Mouse (Mus musculus) limb, embryonic 14.5 days (tissue): ENCODE measurements around the gene Grb2. TPM values are rescaled to one million over a fixed set of nuclear protein-coding genes. Genes with fewer than 3 reads are reported as not detected.

ENCODE experiments used
- ATAC-seq: fragments of 200-750 bp; cut with Nextera tagmentation; 2 replicates; pipeline ENCODE4 v1.8.0; 2017; ENCODE audit warnings: low read depth, moderate number of reproducible peaks, moderate TSS enrichment; ENCODE audit not compliant: low FRiP score
- DNase-seq: peaks from one replicate; pipeline ENCODE4 v3.0.0-alpha.2; 2015; ENCODE audit warnings: low spot score
- H3K27ac ChIP-seq: fragments of 300-500 bp; sonication (generic); replicated peaks from 2 replicates; pipeline ENCODE4 v1.5.1; 2014; ENCODE audit warnings: low read depth, mild to moderate bottlenecking, low read length, moderate library complexity, mixed read lengths
- H3K27me3 ChIP-seq: fragments of 300-500 bp; sonication (generic); 2 replicates; pipeline ENCODE4 v1.6.1; 2014; ENCODE audit warnings: low read length, mixed read lengths; ENCODE audit not compliant: control insufficient read depth, insufficient read depth
- H3K36me3 ChIP-seq: fragments of 300-500 bp; sonication (generic); 2 replicates; pipeline ENCODE4 v1.6.1; 2014; ENCODE audit warnings: mild to moderate bottlenecking, low read length, moderate library complexity, mixed read lengths; ENCODE audit not compliant: control insufficient read depth, insufficient read depth
- H3K4me1 ChIP-seq: fragments of 300-500 bp; sonication (generic); 2 replicates; pipeline ENCODE4 v1.6.1; 2014; ENCODE audit warnings: antibody characterized with exemption, low read length, mixed read lengths; ENCODE audit not compliant: control insufficient read depth, insufficient read depth
- H3K4me2 ChIP-seq: fragments of 300-500 bp; sonication (generic); replicated peaks from 2 replicates; pipeline ENCODE4 v1.6.1; 2014; ENCODE audit warnings: low read depth, mild to moderate bottlenecking, low read length, moderate library complexity; ENCODE audit not compliant: severe bottlenecking
- H3K4me3 ChIP-seq: fragments of 300-500 bp; sonication (generic); replicated peaks from 2 replicates; pipeline ENCODE4 v1.5.1; 2014; ENCODE audit warnings: low read length
- H3K9ac ChIP-seq: fragments of 300-500 bp; sonication (generic); 2 replicates; pipeline ENCODE4 v1.6.1; 2014; ENCODE audit warnings: mild to moderate bottlenecking, low read depth, low read length, moderate library complexity; ENCODE audit not compliant: severe bottlenecking
- H3K9me3 ChIP-seq: fragments of 300-500 bp; sonication (generic); 2 replicates; pipeline ENCODE4 v1.6.1; 2016; ENCODE audit warnings: low read length; ENCODE audit not compliant: control insufficient read depth
- POLR2A ChIP-seq: fragments of 200-500 bp; IDR thresholded peaks from 2 replicates; pipeline ENCODE4 v1.8.0; 2012; ENCODE audit warnings: inconsistent platforms, mild to moderate bottlenecking, moderate library complexity, borderline replicate concordance; ENCODE audit not compliant: insufficient read depth, insufficient read length; ENCODE audit errors: extremely low read depth
- WGBS: fragments of 180-500 bp; shearing (Covaris S2); extraction: QIAGEN DNeasy Blood & Tissue Kit; methylation state at CpG from one replicate; pipeline ENCODE4 v1.1.7; 2014; 5-methylcytosine and 5-hydroxymethylcytosine counted together
- polyA plus RNA-seq, 2 experiments: library from polyadenylated mRNA; depleted of rRNA in 1 of 2; stranded (reverse) in 1 of 2; unstranded in 1 of 2; fragments of >200 nt; fragmentation: Nextera tagmentation in 1 of 2; extraction: Ambion mirVana in 1 of 2; gene quantifications; 2 replicates each; pipeline versions ENCODE4 v1.2.1 to v1.2.3; 2012 to 2014

Grb2 gene
- polyA plus RNA-seq, 2 experiments: 58.0 to 61.5 TPM

DNA sequence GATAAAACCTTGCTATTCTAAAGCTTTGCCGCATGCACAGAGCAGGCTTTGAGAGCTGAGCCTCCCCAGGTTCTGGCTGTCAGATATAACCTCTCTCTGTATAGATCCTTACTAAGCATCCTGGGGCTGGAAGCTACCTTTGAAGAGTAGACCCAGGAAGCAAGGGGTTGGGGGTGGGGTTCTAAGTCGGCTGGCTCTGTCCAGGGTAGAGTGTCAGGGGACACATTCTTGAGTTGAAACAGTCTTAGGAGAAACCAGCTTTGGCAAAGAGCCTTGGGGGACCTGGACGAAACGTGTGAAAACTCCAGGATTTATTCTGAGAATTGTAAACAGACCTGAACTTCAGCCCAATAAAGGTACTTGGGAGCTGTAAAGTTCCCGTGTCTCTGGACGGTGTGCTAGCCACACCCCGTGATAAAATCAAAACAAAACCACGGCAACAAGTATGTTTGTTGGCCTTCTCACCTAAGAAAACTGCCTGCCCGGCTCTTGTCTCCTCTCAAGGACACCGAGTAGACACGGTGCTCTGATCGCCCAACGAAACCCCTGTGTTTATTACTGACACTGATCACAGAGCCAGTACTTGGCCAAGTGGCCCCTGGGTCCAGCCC is 30.0 kb upstream of the Grb2 start:
- H3K9ac ChIP-seq: no peak overlapping the region
- DNase-seq (no peak), ATAC-seq (peak; percentile 43)
- no peak for TF ChIP-seq POLR2A
- H3K4me3 ChIP-seq: no peak overlapping the region
- H3K4me2 ChIP-seq: no peak overlapping the region
- H3K4me1 ChIP-seq: no peaks in the 10 kb centered on the region
- no peak overlapping the region for H3K27ac ChIP-seq
- no peaks in the 10 kb centered on the region for H3K27me3 ChIP-seq
- H3K36me3 ChIP-seq: no peaks in the 10 kb centered on the region
- no peaks in the 10 kb centered on the region for H3K9me3 ChIP-seq
- WGBS: 32% methylated on average over 13 of the region's 13 CpGs

DNA sequence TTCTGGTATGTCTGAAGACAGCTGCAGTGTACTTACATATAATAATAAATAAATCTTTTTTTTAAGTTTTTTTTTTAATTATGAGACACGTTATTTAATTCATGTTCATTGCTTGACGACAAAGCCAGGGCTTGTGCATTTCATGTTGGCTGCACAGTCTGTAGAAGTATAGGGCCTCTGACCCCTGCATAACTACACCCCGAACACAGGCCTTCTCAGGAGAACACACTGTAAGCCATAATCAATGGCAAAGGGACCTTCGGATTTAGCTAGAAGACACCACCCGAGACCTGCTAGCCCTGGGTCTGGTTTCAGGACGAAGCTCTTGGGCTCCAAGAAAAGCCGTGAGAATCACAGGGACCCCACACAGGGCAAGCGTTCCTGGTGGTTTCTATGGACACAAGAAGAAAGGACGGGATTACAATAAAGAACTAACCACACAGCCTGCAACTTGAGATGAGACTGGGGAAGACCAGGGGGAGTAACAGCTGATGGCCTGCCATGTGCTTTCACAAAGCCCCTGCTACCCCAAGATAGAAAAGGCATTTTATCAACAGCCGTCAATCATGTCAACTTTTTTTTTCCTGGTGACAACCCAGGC is 29.3 kb upstream of the Grb2 start:
- Histone ChIP-seq H3K4me2 (no peak overlapping the region), H3K27me3 (no peaks in the 10 kb centered on the region), H3K4me3 (no peak overlapping the region), H3K36me3 (no peaks in the 10 kb centered on the region), H3K9me3 (no peaks in the 10 kb centered on the region), H3K9ac (no peak overlapping the region), H3K27ac (no peak overlapping the region), H3K4me1 (no peaks in the 10 kb centered on the region)
- DNase-seq (peak; percentile 22), ATAC-seq (peak; percentile 69)
- WGBS: 68% methylated on average over 10 of the region's 10 CpGs
- no peak for TF ChIP-seq POLR2A

DNA sequence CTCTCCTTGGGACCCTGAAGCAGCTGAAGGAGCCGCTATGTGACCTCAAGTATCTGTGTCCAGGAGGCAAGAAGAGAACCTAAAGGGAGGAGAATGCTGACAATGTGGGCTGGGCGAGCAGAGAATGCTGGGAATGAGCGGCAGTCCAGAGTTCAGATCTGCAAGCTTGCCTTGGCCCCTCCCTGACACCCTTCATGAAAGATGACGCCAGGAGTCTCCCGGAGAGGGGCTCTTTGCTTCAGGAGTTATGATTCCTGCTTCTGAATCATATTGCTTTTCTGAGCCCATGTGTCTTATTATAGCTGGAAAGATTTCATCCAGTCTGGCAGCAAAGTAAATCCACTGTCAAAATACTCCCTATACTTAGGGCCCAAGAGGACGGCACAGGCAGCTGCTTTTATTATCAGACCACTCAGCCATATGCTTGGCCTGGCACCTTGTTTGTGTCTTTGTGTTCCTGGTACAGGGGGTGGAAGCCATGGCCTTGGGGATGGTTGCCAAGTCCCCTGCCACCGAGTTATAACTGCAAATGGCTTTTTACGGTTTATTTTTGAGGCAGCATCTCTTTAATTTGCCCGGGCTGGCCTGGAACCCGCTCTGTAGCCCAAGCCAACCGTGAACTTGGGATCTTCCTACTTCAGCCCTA is 25.8 kb upstream of the Grb2 start:
- peak; percentile 32 for DNase-seq
- Histone ChIP-seq H3K4me1 (no peaks in the 10 kb centered on the region), H3K27me3 (no peaks in the 10 kb centered on the region), H3K9ac (no peak overlapping the region), H3K27ac (no peak overlapping the region), H3K4me2 (no peak overlapping the region), H3K36me3 (no peaks in the 10 kb centered on the region), H3K9me3 (no peaks in the 10 kb centered on the region), H3K4me3 (no peak overlapping the region)
- TF ChIP-seq POLR2A: no peak
- WGBS: 53% methylated on average over 11 of the region's 11 CpGs
- no peak for ATAC-seq

DNA sequence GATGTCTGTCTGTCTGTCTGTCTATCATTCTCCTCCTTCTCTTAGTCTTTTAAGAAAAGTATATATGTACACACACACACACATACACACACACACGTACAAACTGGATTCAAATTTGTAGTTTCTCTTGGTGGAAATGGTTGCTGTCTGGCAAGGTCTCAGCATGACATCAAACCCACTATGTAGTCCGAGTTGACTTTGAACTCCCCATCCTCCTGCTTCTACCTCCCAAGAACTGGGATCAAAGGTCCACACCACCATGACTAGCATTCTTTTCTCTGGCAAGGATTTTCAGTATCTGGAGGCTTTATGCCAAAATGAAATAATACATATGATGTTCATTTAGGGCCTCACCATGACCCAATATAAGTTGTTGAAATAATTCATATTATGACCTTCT is 14.8 kb upstream of the Grb2 start:
- Histone ChIP-seq H3K4me3 (no peak overlapping the region), H3K9me3 (no peaks in the 10 kb centered on the region), H3K9ac (no peak overlapping the region), H3K4me2 (no peak overlapping the region), H3K4me1 (no peaks in the 10 kb centered on the region; the same call in 1 of the 2 replicates), H3K27me3 (no peaks in the 10 kb centered on the region), H3K27ac (peak overlapping the region; percentile 40; the same call in 1 of the 2 replicates), H3K36me3 (no peaks in the 10 kb centered on the region)
- no peak for ATAC-seq
- no peak for DNase-seq
- TF ChIP-seq POLR2A: no peak
- WGBS: 80% methylated on average over 2 of the region's 2 CpGs

DNA sequence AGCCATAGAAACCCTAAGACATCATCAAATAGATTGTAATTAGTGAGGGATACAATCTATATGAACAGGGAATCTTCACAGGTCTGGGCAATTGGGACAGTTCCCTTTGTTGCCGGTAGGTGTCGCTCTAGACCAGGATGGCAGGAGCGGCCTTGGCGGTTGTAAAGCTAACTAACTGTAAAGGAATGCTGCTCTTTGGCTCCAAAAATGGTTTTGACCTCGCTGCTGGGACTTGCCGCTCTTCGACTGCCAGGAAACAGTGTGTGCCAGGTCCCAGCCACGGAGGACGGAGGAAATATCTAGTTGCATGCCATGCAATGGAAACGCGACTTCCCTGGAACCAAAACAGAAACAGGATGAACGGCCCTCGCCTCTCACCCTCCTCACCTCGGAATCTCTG is 14.2 kb upstream of the Grb2 start:
- DNase-seq: peak; percentile 85
- no peaks in the 10 kb centered on the region for H3K9me3 ChIP-seq
- peak overlapping the region; percentile 40; the same call in 1 of the 2 replicates for H3K27ac ChIP-seq
- H3K4me2 ChIP-seq: peak overlapping the region; percentile 39
- ATAC-seq: peak; percentile 70
- 14% methylated on average over 14 of the region's 14 CpGs for WGBS
- 0 out of 2 replicates have a peak overlapping the region, but pooled peaks have one; percentile 9 for H3K9ac ChIP-seq
- peak; percentile 34; the same call in 1 of the 2 replicates for TF ChIP-seq POLR2A
- H3K4me1 ChIP-seq: no peaks in the 10 kb centered on the region; the same call in 1 of the 2 replicates
- no peaks in the 10 kb centered on the region for H3K27me3 ChIP-seq
- no peak overlapping the region for H3K4me3 ChIP-seq
- H3K36me3 ChIP-seq: no peaks in the 10 kb centered on the region
